Mouse (Mus musculus): Measurements from ENCODE around the gene 9530053A07Rik.

- TF ChIP-seq GATA1 (IDR thresholded peaks at IDR 0.05; ENCODE audit: low read length) (no peak), TAL1 (IDR thresholded peaks at IDR 0.05; ENCODE audit: low read length) (no peak)
Observed at GRCm38 (mm10) chr7:28181376-28181775, 52.1 kb downstream of the 9530053A07Rik start.
